Mouse (Mus musculus) heart, adult 8-10 months (tissue): ENCODE measurements around the gene Hao1. TPM values are rescaled to one million over a fixed set of nuclear protein-coding genes. Genes with fewer than 3 reads are reported as not detected.

Experiments
- DNase-seq: peaks from one replicate; pipeline ENCODE4 v3.0.0; 2022; ENCODE audit warnings: low spot score
- total RNA-seq, 4 experiments: library from RNA; stranded (reverse); gene quantifications; 2 replicates each; pipeline ENCODE4 v1.2.4; 2022

Gene Hao1
- total RNA-seq, 4 experiments from 2014 or later, result not detected

GRCm38 (mm10) chr2:134462321-134462720 lies 91.8 kb downstream of the Hao1 start:
- no peak for DNase-seq

- peak; percentile 3 for DNase-seq
Observed at GRCm38 (mm10) chr2:134460831-134461230, 93.3 kb downstream of the Hao1 start.

GRCm38 (mm10) chr2:134456065-134456505 lies 98.1 kb downstream of the Hao1 start:
- DNase-seq, result no peak

GRCm38 (mm10) chr2:134452748-134453147 lies 101.4 kb downstream of the Hao1 start:
- DNase-seq, result no peak

- no peak for DNase-seq
Observed at GRCm38 (mm10) chr2:134450976-134451375, 103.2 kb downstream of the Hao1 start.

Other genes with a start within 250 kb of the Hao1 start
- gene Tmx4, start 89.8 kb upstream of the Hao1 start, total RNA-seq, result 10 to 100 TPM; 52.5 to 65.2 (median 56.1) TPM
- 1 to 10 TPM; 3.8 to 4.4 (median 4.1) TPM for gene Plcb1, start 231.7 kb upstream of the Hao1 start, total RNA-seq